Mouse (Mus musculus) myocyte (in vitro differentiated cells): ENCODE results near the gene Mutyh. TPM values are rescaled to one million over a fixed set of nuclear protein-coding genes. Genes with fewer than 3 reads are reported as not detected.

ENCODE experiments used
- H3K27me3 ChIP-seq: one replicate; pipeline ENCODE4 v1.6.1; 2011; ENCODE audit not compliant: control insufficient read depth, insufficient read depth, insufficient read length
- H3K36me3 ChIP-seq: one replicate; pipeline ENCODE4 v1.6.1; 2011; ENCODE audit not compliant: control insufficient read depth, insufficient read depth
- H3K4me2 ChIP-seq: one replicate; pipeline ENCODE4 v1.6.1; 2011; ENCODE audit warnings: low read depth, control low read depth
- H3K4me3 ChIP-seq: one replicate; pipeline ENCODE4 v1.5.1; 2011; ENCODE audit warnings: mild to moderate bottlenecking, control low read depth, moderate library complexity
- H3K79me2 ChIP-seq: one replicate; pipeline ENCODE4 v1.6.1; 2011; ENCODE audit not compliant: control insufficient read depth, insufficient read depth
- H3ac ChIP-seq: one replicate; pipeline ENCODE4 v1.6.1; 2011; ENCODE audit not compliant: control insufficient read depth, insufficient read length
- CEBPB ChIP-seq: IDR thresholded peaks from 2 replicates; pipeline ENCODE4 v1.6.1; 2011; ENCODE audit warnings: mild to moderate bottlenecking, moderate library complexity; ENCODE audit not compliant: poor library complexity, insufficient read depth, severe bottlenecking
- E2F4 ChIP-seq: IDR thresholded peaks from one replicate; pipeline ENCODE4 v1.6.1; 2011; ENCODE audit warnings: mild to moderate bottlenecking, control low read depth, moderate library complexity; ENCODE audit not compliant: insufficient read depth
- MAX ChIP-seq: IDR thresholded peaks from one replicate; pipeline ENCODE4 v1.6.1; 2011; ENCODE audit warnings: low read depth, mild to moderate bottlenecking, control low read depth
- MYOD1 ChIP-seq, 3 experiments: IDR thresholded peaks; one replicate each; pipeline ENCODE4 v1.6.1; 2011; ENCODE audit warnings: control low read depth in 2 of 3, low read depth in 2 of 3, mild to moderate bottlenecking in 2 of 3, moderate library complexity in 1 of 3; ENCODE audit not compliant: insufficient read length in 2 of 3, control insufficient read depth in 1 of 3
- MYOG ChIP-seq, 3 experiments: IDR thresholded peaks; one replicate each; pipeline ENCODE4 v1.6.1; 2011; ENCODE audit warnings: control low read depth in 2 of 3, low read depth in 2 of 3, mild to moderate bottlenecking in 2 of 3; ENCODE audit not compliant: insufficient read length in 2 of 3, control insufficient read depth in 1 of 3, insufficient read depth in 1 of 3
- POLR2A ChIP-seq: IDR thresholded peaks from one replicate; pipeline ENCODE4 v1.6.1; 2011; ENCODE audit warnings: low read depth, mild to moderate bottlenecking, control low read depth, moderate library complexity; ENCODE audit not compliant: insufficient read length
- POLR2AphosphoS2 ChIP-seq: IDR thresholded peaks from one replicate; pipeline ENCODE4 v1.6.1; 2011; ENCODE audit warnings: low read depth, control low read depth; ENCODE audit not compliant: insufficient read length
- REST ChIP-seq: IDR thresholded peaks from one replicate; pipeline ENCODE4 v1.6.1; 2011; ENCODE audit warnings: mild to moderate bottlenecking, control low read depth, moderate library complexity; ENCODE audit not compliant: insufficient read depth, insufficient read length
- SRF ChIP-seq: IDR thresholded peaks from one replicate; pipeline ENCODE4 v1.6.1; 2011; ENCODE audit warnings: low read depth; ENCODE audit not compliant: control insufficient read depth, insufficient read length
- TCF12 ChIP-seq: IDR thresholded peaks from one replicate; pipeline ENCODE4 v1.6.1; 2011; ENCODE audit warnings: mild to moderate bottlenecking, control low read depth; ENCODE audit not compliant: poor library complexity, insufficient read depth, severe bottlenecking
- TCF3 ChIP-seq: IDR thresholded peaks from one replicate; pipeline ENCODE4 v1.6.1; 2011; ENCODE audit warnings: low read depth, control low read depth; ENCODE audit not compliant: insufficient read length
- USF1 ChIP-seq: IDR thresholded peaks from one replicate; pipeline ENCODE4 v1.6.1; 2011; ENCODE audit warnings: low read depth, mild to moderate bottlenecking, control low read depth, moderate library complexity
- polyA plus RNA-seq: library from polyadenylated mRNA; unstranded; fragments of >200 nt; fragmentation: generic; extraction: Trizol; gene quantifications from one replicate; pipeline ENCODE4 v1.2.1, GENCODE M21; 2012; ENCODE audit warnings: missing spikeins

Gene Mutyh
- polyA plus RNA-seq, 1 experiment, result 3.4 TPM

DNA sequence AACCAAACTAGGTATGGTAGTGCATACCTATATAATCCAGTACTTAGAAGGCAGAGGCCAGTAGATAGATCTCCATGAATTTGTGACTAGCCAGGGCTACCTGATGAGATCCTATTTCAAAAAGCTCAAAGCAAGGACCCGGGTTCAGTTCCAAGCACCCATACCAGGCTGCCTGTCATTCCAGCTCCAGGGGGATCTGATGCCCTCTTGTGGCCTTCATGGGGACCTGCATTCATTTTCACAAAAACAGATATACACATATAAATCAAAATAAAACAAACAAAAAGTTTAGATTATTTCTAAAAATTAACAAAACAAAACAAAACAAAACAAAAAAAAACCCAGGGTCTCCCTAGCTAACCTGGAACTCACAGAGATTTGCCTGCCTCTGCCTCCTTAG lies 20.9 kb upstream of the Mutyh start:
- no peak overlapping the region for H3K4me3 ChIP-seq
- TF ChIP-seq TCF12 (no peak), REST (no peak), USF1 (no peak), MYOD1 (IDR thresholded peaks at IDR 0.05; ENCODE audit: control insufficient read depth in 1 of 3, insufficient read length in 2 of 3, low read depth in 2 of 3) (no peak), MAX (no peak)
- no peaks in the 10 kb centered on the region for H3K79me2 ChIP-seq
- no peak overlapping the region for H3K4me2 ChIP-seq
- H3ac ChIP-seq, result no peak overlapping the region
- no peaks in the 10 kb centered on the region for H3K27me3 ChIP-seq
- H3K36me3 ChIP-seq, result no peaks in the 10 kb centered on the region

DNA sequence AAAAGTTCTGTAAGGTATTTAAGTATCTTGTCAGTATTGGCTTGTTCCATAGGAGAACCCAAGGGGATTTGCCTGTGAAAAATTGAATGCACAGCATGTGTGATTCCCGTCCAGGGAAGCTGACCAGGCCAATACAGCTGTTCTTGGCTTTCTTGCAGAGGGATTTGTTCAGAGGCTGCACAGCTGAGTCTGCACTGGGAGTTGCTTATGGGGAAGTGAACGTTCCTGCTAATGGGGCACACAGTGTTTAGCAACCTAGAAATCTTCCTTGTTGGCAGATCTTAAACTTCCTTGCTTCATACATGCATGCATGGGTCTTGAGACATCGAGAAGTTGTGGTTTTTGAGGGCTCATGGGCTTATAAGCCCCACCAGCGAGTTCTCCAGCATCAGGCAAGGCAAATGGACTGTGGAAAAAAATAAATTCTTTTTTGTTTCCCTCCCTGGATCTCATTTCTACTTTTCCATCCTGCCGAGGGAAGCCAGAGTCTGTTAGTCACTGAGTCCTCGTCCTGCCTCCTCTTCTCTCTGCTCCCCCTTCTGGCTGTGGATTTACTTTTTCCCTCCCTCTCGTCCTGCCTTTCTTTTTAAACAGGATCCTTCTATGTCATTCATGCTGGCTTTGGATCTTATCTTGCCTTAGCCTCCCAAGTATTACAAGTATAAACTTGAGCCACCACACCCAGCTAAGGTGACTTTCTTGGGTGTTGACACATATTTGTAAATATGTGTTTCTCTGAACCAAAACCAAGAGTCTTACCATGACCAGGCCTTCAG lies 19.4 kb upstream of the Mutyh start:
- Histone ChIP-seq H3K4me2 (peak overlapping the region; percentile 47), H3ac (no peak overlapping the region), H3K4me3 (no peak overlapping the region), H3K79me2 (no peaks in the 10 kb centered on the region), H3K36me3 (no peaks in the 10 kb centered on the region), H3K27me3 (no peaks in the 10 kb centered on the region)
- TF ChIP-seq TCF3, result no peak
- TF ChIP-seq MYOG (IDR thresholded peaks at IDR 0.05; ENCODE audit: control insufficient read depth in 1 of 3, insufficient read depth in 1 of 3, insufficient read length in 2 of 3, low read depth in 2 of 3), result peak in 1 of 3 experiments; percentile 27

- peak overlapping the region; percentile 47 for H3K4me2 ChIP-seq
Observed at GRCm38 (mm10) chr4:116788956-116789355, 18.6 kb upstream of the Mutyh start.

DNA sequence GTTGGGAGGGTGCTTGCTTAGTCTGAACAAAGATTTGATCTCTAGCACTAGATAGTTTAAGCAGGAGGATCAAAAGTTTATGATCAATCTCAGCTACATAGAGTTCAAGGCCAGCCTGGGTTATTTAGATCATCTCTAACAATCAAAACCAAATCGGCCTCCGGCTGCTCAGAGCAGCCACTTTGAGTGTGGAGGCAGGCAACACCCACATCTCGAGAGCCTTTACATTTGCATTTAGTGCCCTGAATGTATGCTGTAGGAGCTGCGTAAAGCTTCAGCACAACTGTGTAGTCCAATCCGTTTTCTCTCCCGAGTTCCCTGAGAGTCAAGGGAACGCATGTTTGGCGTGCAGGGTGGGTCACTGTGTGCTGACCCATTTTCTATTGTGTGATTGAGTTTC lies 15.1 kb upstream of the Mutyh start:
- no peak overlapping the region for H3K4me2 ChIP-seq
- H3K27me3 ChIP-seq, result no peaks in the 10 kb centered on the region
- no peak for TF ChIP-seq CEBPB
- no peak for TF ChIP-seq SRF
- TF ChIP-seq E2F4, result no peak
- no peak for TF ChIP-seq POLR2A
- no peak for TF ChIP-seq MYOD1 (IDR thresholded peaks at IDR 0.05; ENCODE audit: control insufficient read depth in 1 of 3, insufficient read length in 2 of 3, low read depth in 2 of 3)
- no peak for TF ChIP-seq REST
- no peak for TF ChIP-seq POLR2AphosphoS2
- no peak for TF ChIP-seq TCF12
- no peak for TF ChIP-seq MYOG (IDR thresholded peaks at IDR 0.05; ENCODE audit: control insufficient read depth in 1 of 3, insufficient read depth in 1 of 3, insufficient read length in 2 of 3, low read depth in 2 of 3)
- TF ChIP-seq TCF3, result no peak
- TF ChIP-seq MAX, result no peak
- TF ChIP-seq USF1, result no peak
- no peak overlapping the region for H3ac ChIP-seq
- no peaks in the 10 kb centered on the region for H3K79me2 ChIP-seq
- no peak overlapping the region for H3K4me3 ChIP-seq
- H3K36me3 ChIP-seq, result no peaks in the 10 kb centered on the region

More at GRCm38 (mm10) chr4:116788956-116789355, 18.6 kb upstream of the Mutyh start:
- Histone ChIP-seq H3K27me3 (no peaks in the 10 kb centered on the region), H3K36me3 (no peaks in the 10 kb centered on the region), H3ac (no peak overlapping the region), H3K4me3 (no peak overlapping the region), H3K79me2 (no peaks in the 10 kb centered on the region)
- TF ChIP-seq TCF12, result no peak
- TF ChIP-seq MYOG (IDR thresholded peaks at IDR 0.05; ENCODE audit: control insufficient read depth in 1 of 3, insufficient read depth in 1 of 3, insufficient read length in 2 of 3, low read depth in 2 of 3), result peak in 1 of 3 experiments; percentile 46
- TF ChIP-seq USF1, result no peak
- no peak for TF ChIP-seq MAX
- no peak for TF ChIP-seq POLR2AphosphoS2

GRCm38 (mm10) chr4:116794273-116794672 lies 13.2 kb upstream of the Mutyh start:
- H3ac ChIP-seq, result no peak overlapping the region
- H3K79me2 ChIP-seq, result no peaks in the 10 kb centered on the region
- TF ChIP-seq MYOD1 (IDR thresholded peaks at IDR 0.05; ENCODE audit: control insufficient read depth in 1 of 3, insufficient read length in 2 of 3, low read depth in 2 of 3) (no peak), MAX (no peak), USF1 (no peak), CEBPB (no peak), MYOG (IDR thresholded peaks at IDR 0.05; ENCODE audit: control insufficient read depth in 1 of 3, insufficient read depth in 1 of 3, insufficient read length in 2 of 3, low read depth in 2 of 3) (no peak), POLR2AphosphoS2 (no peak), TCF3 (no peak), E2F4 (no peak), REST (no peak), POLR2A (no peak), SRF (no peak), TCF12 (no peak)
- no peak overlapping the region for H3K4me2 ChIP-seq
- no peaks in the 10 kb centered on the region for H3K27me3 ChIP-seq
- H3K4me3 ChIP-seq, result no peak overlapping the region
- no peaks in the 10 kb centered on the region for H3K36me3 ChIP-seq
